Mouse (Mus musculus) ES-E14 (cell line): ENCODE data around the gene Keg1. TPM values are rescaled to one million over a fixed set of nuclear protein-coding genes. Genes with fewer than 3 reads are reported as not detected.
"Not testable (repeated sequence)": the region's sequence is repeated elsewhere in the genome, so short reads cannot be mapped to it uniquely, and the experiment has no call there.

Experiments used
- DNase-seq: peaks from one replicate; pipeline ENCODE4 v3.0.0-alpha.2; 2013; ENCODE audit warnings: low read depth, low spot score
- H3K27ac ChIP-seq: 2 replicates; pipeline ENCODE4 v1.5.1; 2012; ENCODE audit warnings: low read depth, mild to moderate bottlenecking, low read length, moderate library complexity, mixed read lengths; ENCODE audit not compliant: poor library complexity, insufficient read depth, severe bottlenecking
- H3K36me3 ChIP-seq: 2 replicates; pipeline ENCODE4 v1.6.1; 2012; ENCODE audit warnings: mild to moderate bottlenecking, low read length, moderate library complexity, mixed read lengths; ENCODE audit not compliant: control insufficient read depth, poor library complexity, insufficient read depth, severe bottlenecking
- H3K4me1 ChIP-seq, 2 experiments: fragments of 150-350 bp in 1 of 2; sonication (generic) in 1 of 2; 2 replicates each; pipeline ENCODE4 v1.6.1; 2012; ENCODE audit warnings: low read length in 2 of 2, mild to moderate bottlenecking in 1 of 2, mixed read lengths in 1 of 2; ENCODE audit not compliant: control insufficient read depth in 2 of 2, insufficient read depth in 2 of 2, poor library complexity in 1 of 2
- H3K4me3 ChIP-seq, 2 experiments: fragments of 150-350 bp in 1 of 2; sonication (generic) in 1 of 2; 2 replicates each; pipeline ENCODE4 v1.5.1; 2012; ENCODE audit warnings: low read length in 2 of 2, low read depth in 1 of 2, mild to moderate bottlenecking in 1 of 2, mixed read lengths in 1 of 2; ENCODE audit not compliant: insufficient read depth in 1 of 2, poor library complexity in 1 of 2, severe bottlenecking in 1 of 2
- H3K9ac ChIP-seq: 2 replicates; pipeline ENCODE4 v1.6.1; 2012; ENCODE audit warnings: low read depth, mild to moderate bottlenecking, low read length, mixed read lengths; ENCODE audit not compliant: poor library complexity, insufficient read depth, severe bottlenecking
- H3K9me3 ChIP-seq: fragments of 150-350 bp; sonication (generic); 2 replicates; pipeline ENCODE4 v1.6.1; 2012; ENCODE audit warnings: low read depth, mild to moderate bottlenecking, low read length; ENCODE audit not compliant: control insufficient read depth, insufficient read depth
- CHD2 ChIP-seq: IDR thresholded peaks from 2 replicates; pipeline ENCODE4 v1.6.1; 2014; ENCODE audit warnings: mild to moderate bottlenecking, low read depth, low read length, inconsistent platforms
- HCFC1 ChIP-seq: IDR thresholded peaks from 2 replicates; pipeline ENCODE4 v1.6.1; 2012; ENCODE audit warnings: low read length, inconsistent platforms, borderline replicate concordance; ENCODE audit not compliant: insufficient read depth
- MAFK ChIP-seq: IDR thresholded peaks from 2 replicates; pipeline ENCODE4 v1.6.1; 2014; ENCODE audit warnings: mild to moderate bottlenecking, low read depth, low read length, inconsistent platforms; ENCODE audit not compliant: insufficient read depth
- ZC3H11A ChIP-seq: IDR thresholded peaks from 2 replicates; pipeline ENCODE4 v1.6.1; 2012; ENCODE audit warnings: low read depth, mild to moderate bottlenecking, inconsistent platforms, low read length, borderline replicate concordance
- ZNF384 ChIP-seq: IDR thresholded peaks from 2 replicates; pipeline ENCODE4 v1.6.1; 2012; ENCODE audit warnings: low read depth, low read length, inconsistent platforms
- in situ Hi-C, 2 experiments: fragments of 600-800 bp; cut with MboI; formaldehyde crosslinking; loops; one replicate each; pipeline ENCODE4 v1.15.1; 2025; ENCODE audit warnings: low sequenced_read_pairs in 2 of 2, inconsistent platforms in 1 of 2; ENCODE audit not compliant: unreplicated experiment in 2 of 2
- total RNA-seq: library from RNA; depleted of rRNA; stranded (reverse); fragments of 300-350 nt; gene quantifications from 2 replicates; pipeline ENCODE4 v1.2.3, GENCODE M21; 2012

Gene Keg1
- total RNA-seq, 1 experiment: not detected

GRCm38 (mm10) chr19:12708458-12708857 is 12.9 kb downstream of the Keg1 start:
- Histone ChIP-seq H3K27ac (no peak overlapping the region), H3K9ac (no peak overlapping the region), H3K4me1 (no peaks in the 10 kb centered on the region), H3K4me3 (no peak overlapping the region), H3K36me3 (no peaks in the 10 kb centered on the region), H3K9me3 (no peaks in the 10 kb centered on the region)
- in situ Hi-C loops: no loop called here
- TF ChIP-seq HCFC1 (no peak), MAFK (no peak), CHD2 (no peak), ZC3H11A (no peak), ZNF384 (no peak)
- no peak for DNase-seq

GRCm38 (mm10) chr19:12708986-12709385 is 13.4 kb downstream of the Keg1 start:
- Histone ChIP-seq H3K36me3 (no peaks in the 10 kb centered on the region), H3K4me1 (no peaks in the 10 kb centered on the region), H3K9me3 (no peaks in the 10 kb centered on the region), H3K9ac (no peak overlapping the region), H3K4me3 (no peak overlapping the region), H3K27ac (no peak overlapping the region)
- no peak for DNase-seq
- TF ChIP-seq MAFK (peak; percentile 85), CHD2 (no peak), ZNF384 (no peak), ZC3H11A (no peak), HCFC1 (no peak)
- in situ Hi-C loops: no loop called here

- H3K4me3 ChIP-seq: no peak overlapping the region
- no peak for DNase-seq
- no peak for TF ChIP-seq CHD2
- TF ChIP-seq HCFC1: no peak
- no peak for TF ChIP-seq ZNF384
- no peak for TF ChIP-seq ZC3H11A
- TF ChIP-seq MAFK: no peak
- no peaks in the 10 kb centered on the region for H3K9me3 ChIP-seq
- no peaks in the 10 kb centered on the region for H3K4me1 ChIP-seq
- no peak overlapping the region for H3K27ac ChIP-seq
- no peaks in the 10 kb centered on the region for H3K36me3 ChIP-seq
- H3K9ac ChIP-seq: no peak overlapping the region
- in situ Hi-C loops: no loop called here
Observed at GRCm38 (mm10) chr19:12719189-12719588, 23.6 kb downstream of the Keg1 start.

GRCm38 (mm10) chr19:12720463-12720862 is 24.9 kb downstream of the Keg1 start:
- Histone ChIP-seq H3K4me1 (no peaks in the 10 kb centered on the region), H3K27ac (no peak overlapping the region), H3K9me3 (no peaks in the 10 kb centered on the region), H3K9ac (no peak overlapping the region), H3K36me3 (no peaks in the 10 kb centered on the region), H3K4me3 (no peak overlapping the region)
- TF ChIP-seq HCFC1 (no peak), ZC3H11A (no peak), MAFK (no peak), CHD2 (no peak), ZNF384 (no peak)
- DNase-seq: no peak
- in situ Hi-C loops: no loop called here

- DNase-seq, H3K4me3 ChIP-seq, H3K27ac ChIP-seq, H3K36me3 ChIP-seq, H3K4me1 ChIP-seq, in situ Hi-C loops, H3K9ac ChIP-seq, H3K9me3 ChIP-seq: not testable (repeated sequence)
Observed at GRCm38 (mm10) chr19:12720919-12721318, 25.3 kb downstream of the Keg1 start.

- H3K4me3 ChIP-seq, H3K27ac ChIP-seq, H3K9ac ChIP-seq, DNase-seq, H3K36me3 ChIP-seq, in situ Hi-C loops, H3K9me3 ChIP-seq, H3K4me1 ChIP-seq: not testable (repeated sequence)
Observed at GRCm38 (mm10) chr19:12721596-12721995, 26.0 kb downstream of the Keg1 start.
